In the genomic region with DNA sequence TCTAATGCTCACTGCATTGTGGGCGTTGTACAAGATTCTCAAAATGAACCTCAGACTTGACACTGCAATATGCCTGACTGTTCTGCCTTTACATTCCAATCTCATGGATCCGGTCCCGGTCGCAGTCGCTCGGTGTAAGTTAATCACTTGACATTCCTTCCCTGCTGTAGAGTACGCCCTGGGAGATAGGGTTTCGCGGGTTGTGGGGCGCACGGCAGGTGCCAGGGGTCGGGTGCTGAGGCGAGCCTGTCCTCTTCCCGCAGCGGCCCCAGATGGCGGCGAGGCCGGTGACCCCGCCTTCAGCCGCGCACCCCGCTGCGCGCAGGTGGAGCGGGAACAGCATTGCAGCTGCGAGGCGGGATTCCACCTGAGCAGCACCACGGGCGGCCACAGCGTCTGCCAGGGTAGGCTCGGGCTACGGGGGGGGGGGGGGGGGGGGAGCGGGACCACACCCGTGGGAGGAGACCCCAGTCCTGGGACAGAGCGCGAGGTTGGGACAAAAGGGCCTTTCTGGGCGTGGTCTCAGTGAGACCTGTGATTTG, we compare ENCODE assay signal across 8 mouse cellular contexts. TPM values are rescaled to one million over a fixed set of nuclear protein-coding genes. Genes with fewer than 3 reads are reported as not detected.
DNase-seq lines count a peak whose midpoint lies in the region; ATAC-seq and TF ChIP-seq lines count a peak whose summit lies in the region.

No protein-coding gene starts in this region.

- H3K4me1 ChIP-seq in heart, embryonic 16.5 days (ENCODE audit: control insufficient read depth, insufficient read depth, low read length): peaks cover 5% of the 10 kb centered on the region; the same call in 1 of the 2 replicates
- H3K4me1 ChIP-seq in cerebellum, adult 2 months (ENCODE audit: control insufficient read depth, insufficient read depth, low read length): peaks cover 4% of the 10 kb centered on the region; the same call in 1 of the 2 replicates
- H3K4me1 ChIP-seq in hindbrain, embryonic 10.5 days (replicated peaks): peaks cover 14% of the 10 kb centered on the region

- H3K36me3 ChIP-seq in heart, embryonic 16.5 days (ENCODE audit: control insufficient read depth, insufficient read depth): no peaks in the 10 kb centered on the region
- H3K36me3 ChIP-seq in hindbrain, embryonic 10.5 days: no peaks in the 10 kb centered on the region

- peaks cover 3% of the 10 kb centered on the region for H3K9me3 ChIP-seq in heart, embryonic 16.5 days (replicated peaks; ENCODE audit: control insufficient read depth, low read length)
- H3K9me3 ChIP-seq in hindbrain, embryonic 10.5 days: 0 out of 2 replicates have a peak, but pooled peaks cover 3% of the 10 kb centered on the region

- 4% methylated on average over 31 of the region's 37 CpGs for WGBS in heart, embryonic 16.5 days
- 2% methylated on average over 36 of the region's 37 CpGs for WGBS in cerebellum, adult 2 months
- WGBS in hindbrain, embryonic 10.5 days: 3% methylated on average over 37 of the region's 37 CpGs

- H3K4me3 ChIP-seq in heart, embryonic 16.5 days (ENCODE audit: low read length): peak overlapping the region; percentile 55
- H3K4me3 ChIP-seq in cerebellum, adult 2 months (replicated peaks; ENCODE audit: insufficient read depth, low read depth, low read length): peak overlapping the region; percentile 52
- H3K4me3 ChIP-seq in hindbrain, embryonic 10.5 days: peak overlapping the region; percentile 54

- DNase-seq in heart, postnatal 10 days: no peak
- peak; percentile 53 to 58 for DNase-seq in cerebellum, adult 2 months
- peak; percentile 39 for DNase-seq in hindbrain, embryonic 10.5 days (ENCODE audit: low spot score)
- peak; percentile 54 for DNase-seq in mesoderm, embryonic 11.5 days (ENCODE audit: low read depth, low spot score)
- peak; percentile 10 for DNase-seq in yolk sac, embryonic 10.5 days (ENCODE audit: low spot score)
- no peak for DNase-seq in frontal cortex, postnatal 10 days (ENCODE audit: low spot score in 2 of 2)
- DNase-seq in urinary bladder, postnatal 25 days (ENCODE audit: low spot score): no peak

- intact Hi-C loops in heart, postnatal 10 days (cut with DNase I): no loop called here

- no peak for TF ChIP-seq CTCF in cerebellum, adult 2 months (IDR thresholded peaks at IDR 0.05; ENCODE audit: borderline replicate concordance, insufficient read depth, low read depth, low read length)

- peak overlapping the region; percentile 62 for H3K9ac ChIP-seq in heart, embryonic 16.5 days (ENCODE audit: low read length)

- H3K27ac ChIP-seq in heart, embryonic 16.5 days (ENCODE audit: low read length): no peak overlapping the region
- H3K27ac ChIP-seq in cerebellum, adult 2 months (ENCODE audit: insufficient read depth, low read length): no peak overlapping the region
- H3K27ac ChIP-seq in hindbrain, embryonic 10.5 days: peak overlapping the region; percentile 66; the same call in 1 of the 2 replicates

- H3K4me2 ChIP-seq in heart, embryonic 16.5 days (ENCODE audit: low read depth, low read length): peak overlapping the region; percentile 85

- peak; percentile 28; the same call in 1 of the 2 replicates for ATAC-seq in heart, embryonic 16.5 days (replicated peaks; ENCODE audit: extremely low read depth, insufficient read depth, low FRiP score)

- no peaks in the 10 kb centered on the region; the same call in 1 of the 2 replicates for H3K27me3 ChIP-seq in heart, embryonic 16.5 days (ENCODE audit: control insufficient read depth, insufficient read depth, low read length)
- H3K27me3 ChIP-seq in cerebellum, adult 2 months (ENCODE audit: control insufficient read depth, insufficient read depth, low read length): no peaks in the 10 kb centered on the region; the same call in 1 of the 2 replicates
- peaks cover 18% of the 10 kb centered on the region; the same call in 1 of the 2 replicates for H3K27me3 ChIP-seq in hindbrain, embryonic 10.5 days (ENCODE audit: insufficient read depth, poor library complexity, severe bottlenecking)

- no peak for TF ChIP-seq POLR2A in cerebellum, adult 2 months (IDR thresholded peaks at IDR 0.05; ENCODE audit: borderline replicate concordance, insufficient read depth, low read length)

RNA-seq across cellular contexts. Expression of gene Fbln7, which starts 29.5 kb away (rescaled TPM):
- 1.6 TPM in 2 replicates for polyA plus RNA-seq in heart, embryonic 16.5 days (2015; fragmentation: Nextera tagmentation; extraction: Ambion mirVana)
- total RNA-seq in heart, postnatal 10 days (2021): 1 to 10 TPM in 1 of 2 experiments, under 1 TPM in 1; 0.82 to 1.1 TPM
- polyA plus RNA-seq in cerebellum, adult 2 months (2012; rRNA removed): 3.4 and 3.6 TPM in 2 replicates
- polyA plus RNA-seq in hindbrain, embryonic 10.5 days (2016; fragmentation: Nextera tagmentation; extraction: Ambion mirVana): 2.8 and 3.1 TPM in 2 replicates

RNA-seq across cellular contexts. Expression of gene Zc3h8, which starts 51.6 kb away (rescaled TPM):
- polyA plus RNA-seq in heart, embryonic 16.5 days (2015; fragmentation: Nextera tagmentation; extraction: Ambion mirVana): 5.2 and 5.5 TPM in 2 replicates
- total RNA-seq in heart, postnatal 10 days (2021): 1 to 10 TPM; 3.2 to 3.5 TPM
- 6.5 and 7.3 TPM in 2 replicates for polyA plus RNA-seq in cerebellum, adult 2 months (2012; rRNA removed)
- polyA plus RNA-seq in hindbrain, embryonic 10.5 days (2016; fragmentation: Nextera tagmentation; extraction: Ambion mirVana): 6.8 and 8.5 TPM in 2 replicates

Comparison
In these comparisons a context has a peak if more than half of its experiments do, and no peak if none do; other contexts are left out.
1. DNase-seq: peak in cerebellum, adult 2 months (2 of 2), hindbrain, embryonic 10.5 days (single experiment), mesoderm, embryonic 11.5 days (single experiment) and yolk sac, embryonic 10.5 days (single experiment); none in heart, postnatal 10 days (0 of 2), frontal cortex, postnatal 10 days (0 of 2) and urinary bladder, postnatal 25 days (single experiment).
2. Peak in every context shown above with its lines, with median percentiles within 50 percentile points of each other: H3K4me3 ChIP-seq.